Mouse (Mus musculus): ENCODE results near the gene Chrm5. TPM values are rescaled to one million over a fixed set of nuclear protein-coding genes. Genes with fewer than 3 reads are reported as not detected.
A peak's percentile ranks its signal among the peaks of the same experiment; 100 is the strongest.
"Not testable (repeated sequence)": the region's sequence is repeated elsewhere in the genome, so short reads cannot be mapped to it uniquely, and the experiment has no call there.

Chrm5 gene
- polyA plus RNA-seq, 1 experiment from 2014 or later = not detected

- Histone ChIP-seq H3K27me3 (ENCODE audit: control insufficient read depth, insufficient read depth, low read length) (no peaks in the 10 kb centered on the region), H3K9me3 (ENCODE audit: control insufficient read depth, low read length) (no peaks in the 10 kb centered on the region; the same call in 1 of the 2 replicates), H3K4me2 (ENCODE audit: low read length) (peak within 1 kb of the TSS; percentile 81), H3K4me1 (ENCODE audit: control insufficient read depth in 2 of 2, insufficient read depth in 2 of 2, low read length in 2 of 2) (peaks cover 0 to 13% of the 10 kb centered on the region in 2 experiments; a peak in 2 of 4 replicates), H3K36me3 (ENCODE audit: control insufficient read depth, insufficient read depth, low read length) (peaks cover 3% of the 10 kb centered on the region), H3K27ac (replicated peaks in 1 of 2; ENCODE audit: control insufficient read depth in 1 of 2, insufficient read depth in 1 of 2, low read depth in 2 of 2, low read length in 2 of 2) (peak within 1 kb of the TSS; percentile 85 to 91), H3K9ac (ENCODE audit: low read length) (peak within 1 kb of the TSS; percentile 89), H3K4me3 (ENCODE audit: control insufficient read depth in 1 of 2, insufficient read depth in 1 of 2, low read depth in 1 of 2, low read length in 2 of 2) (peak within 1 kb of the TSS; percentile 64 to 98)
- ATAC-seq (ENCODE audit: insufficient number of reproducible peaks, insufficient read depth, low FRiP score, low read depth) = peak; percentile 91
- WGBS = under 1% methylated on average over 49 of the region's 49 CpGs
These were observed 25.6 kb downstream of the Chrm5 start, which contains the start of gene Emc7 for GRCm38 (mm10) chr2:112454862-112455564. Emc7 (plus strand) TSS chr2:112454997.

DNA sequence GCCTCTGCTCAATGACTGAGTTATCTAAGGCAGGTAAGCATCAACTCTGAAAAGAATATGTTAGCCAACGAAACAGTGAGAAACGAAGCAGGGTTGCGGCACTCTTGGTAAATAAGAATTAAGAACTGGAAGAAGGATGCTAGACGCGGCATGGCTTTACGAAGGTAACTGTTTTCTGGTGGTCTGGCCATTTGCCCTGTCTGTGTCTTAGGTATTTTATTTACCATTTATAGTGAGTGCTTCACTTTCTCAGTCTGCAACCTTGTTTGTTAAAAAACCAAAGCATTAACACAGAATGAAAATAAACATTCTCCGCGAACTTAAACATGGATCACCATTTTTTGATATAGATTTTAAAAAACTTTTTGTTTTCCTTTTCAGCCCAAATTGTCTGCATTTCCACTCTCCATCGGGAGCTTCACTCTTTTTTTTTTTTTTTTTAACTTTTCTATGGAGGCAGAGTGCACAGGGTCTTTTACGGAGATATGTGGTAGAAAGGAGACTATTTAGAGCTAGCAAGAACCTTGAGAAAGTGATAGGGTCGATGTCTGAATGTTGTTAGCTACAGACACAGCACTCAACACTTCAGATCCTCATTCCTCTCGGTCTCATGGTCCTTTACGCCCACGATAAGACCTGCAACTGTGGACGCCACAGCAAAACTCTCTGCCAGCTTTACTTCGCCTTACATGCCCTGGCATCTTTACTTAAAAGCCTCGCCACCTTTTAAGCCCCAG, 26.3 kb downstream of the Chrm5 start:
- peak; percentile 54; the same call in 1 of the 2 replicates for ATAC-seq (ENCODE audit: insufficient number of reproducible peaks, insufficient read depth, low FRiP score, low read depth)
- H3K27me3 ChIP-seq (ENCODE audit: control insufficient read depth, insufficient read depth, low read length) = no peaks in the 10 kb centered on the region
- H3K4me3 ChIP-seq (ENCODE audit: control insufficient read depth in 1 of 2, insufficient read depth in 1 of 2, low read depth in 1 of 2, low read length in 2 of 2) = peak overlapping the region; percentile 64 to 98
- peak overlapping the region; percentile 79 for H3K4me2 ChIP-seq (ENCODE audit: low read length)
- no peaks in the 10 kb centered on the region for H3K9me3 ChIP-seq (ENCODE audit: control insufficient read depth, low read length)
- 28% methylated on average over 17 of the region's 17 CpGs for WGBS
- H3K36me3 ChIP-seq (ENCODE audit: control insufficient read depth, insufficient read depth, low read length) = no peaks in the 10 kb centered on the region
- H3K27ac ChIP-seq (replicated peaks in 1 of 2; ENCODE audit: control insufficient read depth in 1 of 2, insufficient read depth in 1 of 2, low read depth in 2 of 2, low read length in 2 of 2) = peak overlapping the region; percentile 85 to 91
- H3K4me1 ChIP-seq (ENCODE audit: control insufficient read depth in 2 of 2, insufficient read depth in 2 of 2, low read length in 2 of 2) = peaks cover 0 to 13% of the 10 kb centered on the region in 2 experiments; a peak in 2 of 4 replicates
- peak overlapping the region; percentile 89 for H3K9ac ChIP-seq (ENCODE audit: low read length)

GRCm38 (mm10) chr2:112452513-112452912, 28.1 kb downstream of the Chrm5 start:
- not testable (repeated sequence) for H3K27me3 ChIP-seq (ENCODE audit: control insufficient read depth, insufficient read depth, low read length); H3K27ac ChIP-seq (replicated peaks in 1 of 2; ENCODE audit: control insufficient read depth in 1 of 2, insufficient read depth in 1 of 2, low read depth in 2 of 2, low read length in 2 of 2); H3K36me3 ChIP-seq (ENCODE audit: control insufficient read depth, insufficient read depth, low read length); H3K9ac ChIP-seq (ENCODE audit: low read length); H3K4me2 ChIP-seq (ENCODE audit: low read length); H3K9me3 ChIP-seq (ENCODE audit: control insufficient read depth, low read length); ATAC-seq (ENCODE audit: insufficient number of reproducible peaks, insufficient read depth, low FRiP score, low read depth); H3K4me3 ChIP-seq (ENCODE audit: control insufficient read depth in 1 of 2, insufficient read depth in 1 of 2, low read depth in 1 of 2, low read length in 2 of 2)
- H3K4me1 ChIP-seq (ENCODE audit: control insufficient read depth in 2 of 2, insufficient read depth in 2 of 2, low read length in 2 of 2) = peaks cover 0 to 13% of the 10 kb centered on the region in 2 experiments; a peak in 2 of 4 replicates

GRCm38 (mm10) chr2:112449597-112450296, 30.8 kb downstream of the Chrm5 start:
- no peak overlapping the region for H3K4me3 ChIP-seq (ENCODE audit: control insufficient read depth in 1 of 2, insufficient read depth in 1 of 2, low read depth in 1 of 2, low read length in 2 of 2)
- H3K27ac ChIP-seq (replicated peaks in 1 of 2; ENCODE audit: control insufficient read depth in 1 of 2, insufficient read depth in 1 of 2, low read depth in 2 of 2, low read length in 2 of 2) = no peak overlapping the region
- no peak overlapping the region for H3K9ac ChIP-seq (ENCODE audit: low read length)
- peaks cover 0 to 3% of the 10 kb centered on the region in 2 experiments; a peak in 1 of 4 replicates for H3K4me1 ChIP-seq (ENCODE audit: control insufficient read depth in 2 of 2, insufficient read depth in 2 of 2, low read length in 2 of 2)
- no peaks in the 10 kb centered on the region for H3K27me3 ChIP-seq (ENCODE audit: control insufficient read depth, insufficient read depth, low read length)
- ATAC-seq (ENCODE audit: insufficient number of reproducible peaks, insufficient read depth, low FRiP score, low read depth) = no peak
- H3K9me3 ChIP-seq (ENCODE audit: control insufficient read depth, low read length) = no peaks in the 10 kb centered on the region
- WGBS = 23% methylated on average over 4 of the region's 4 CpGs
- H3K4me2 ChIP-seq (ENCODE audit: low read length) = no peak overlapping the region
- H3K36me3 ChIP-seq (ENCODE audit: control insufficient read depth, insufficient read depth, low read length) = no peaks in the 10 kb centered on the region

- no peak overlapping the region for H3K4me2 ChIP-seq (ENCODE audit: low read length)
- H3K9me3 ChIP-seq (ENCODE audit: control insufficient read depth, low read length) = no peaks in the 10 kb centered on the region
- ATAC-seq (ENCODE audit: insufficient number of reproducible peaks, insufficient read depth, low FRiP score, low read depth) = no peak
- no peak overlapping the region for H3K4me3 ChIP-seq (ENCODE audit: control insufficient read depth in 1 of 2, insufficient read depth in 1 of 2, low read depth in 1 of 2, low read length in 2 of 2)
- no peaks in the 10 kb centered on the region for H3K4me1 ChIP-seq (ENCODE audit: control insufficient read depth in 2 of 2, insufficient read depth in 2 of 2, low read length in 2 of 2)
- H3K36me3 ChIP-seq (ENCODE audit: control insufficient read depth, insufficient read depth, low read length) = no peaks in the 10 kb centered on the region
- H3K27ac ChIP-seq (replicated peaks in 1 of 2; ENCODE audit: control insufficient read depth in 1 of 2, insufficient read depth in 1 of 2, low read depth in 2 of 2, low read length in 2 of 2) = no peak overlapping the region
- H3K9ac ChIP-seq (ENCODE audit: low read length) = no peak overlapping the region
- no peaks in the 10 kb centered on the region for H3K27me3 ChIP-seq (ENCODE audit: control insufficient read depth, insufficient read depth, low read length)
These were observed 32.0 kb downstream of the Chrm5 start for GRCm38 (mm10) chr2:112448510-112449059.

DNA sequence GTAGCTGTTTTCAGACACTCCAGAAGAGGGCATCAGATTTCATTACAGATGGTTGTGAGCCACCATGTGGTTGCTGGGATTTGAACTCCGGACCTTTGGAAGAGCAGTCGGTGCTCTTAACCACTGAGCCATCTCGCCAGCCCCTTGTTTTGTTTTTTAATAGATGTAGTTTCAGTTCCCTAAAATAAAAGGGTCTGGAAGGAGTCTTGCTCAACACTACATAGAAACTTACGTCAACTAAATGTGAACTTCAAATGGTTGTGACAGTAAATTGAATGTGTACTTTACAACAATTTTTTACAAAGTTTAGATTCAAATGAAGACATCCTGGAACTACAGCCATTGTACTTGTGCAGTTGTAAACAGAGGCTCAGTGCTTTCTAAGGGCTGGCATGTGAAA, 32.5 kb downstream of the Chrm5 start:
- ATAC-seq (ENCODE audit: insufficient number of reproducible peaks, insufficient read depth, low FRiP score, low read depth); H3K4me3 ChIP-seq (ENCODE audit: control insufficient read depth in 1 of 2, insufficient read depth in 1 of 2, low read depth in 1 of 2, low read length in 2 of 2): not testable (repeated sequence)
- 69% methylated on average over 4 of the region's 4 CpGs for WGBS

DNA sequence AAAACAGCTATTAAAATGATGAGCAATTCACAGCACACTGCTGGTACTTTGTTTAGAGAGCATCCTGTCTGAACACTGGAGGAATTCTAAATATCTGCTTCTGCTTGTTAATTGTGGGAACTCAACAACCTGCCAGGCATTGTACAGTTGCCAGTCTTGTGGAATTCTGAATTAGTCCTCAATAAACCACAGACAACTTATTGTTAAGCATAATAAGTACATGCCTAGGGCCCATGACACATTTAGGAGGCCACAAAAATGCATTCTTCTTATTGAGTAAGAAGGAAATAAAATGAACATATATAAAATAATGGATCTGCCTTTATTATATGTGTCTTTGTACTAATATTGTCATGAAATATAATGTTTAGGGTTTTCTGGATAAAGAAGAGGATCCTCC, 35.1 kb downstream of the Chrm5 start:
- Histone ChIP-seq H3K36me3 (ENCODE audit: control insufficient read depth, insufficient read depth, low read length) (no peaks in the 10 kb centered on the region), H3K4me1 (ENCODE audit: control insufficient read depth in 2 of 2, insufficient read depth in 2 of 2, low read length in 2 of 2) (no peaks in the 10 kb centered on the region), H3K9me3 (ENCODE audit: control insufficient read depth, low read length) (no peaks in the 10 kb centered on the region), H3K27ac (replicated peaks in 1 of 2; ENCODE audit: control insufficient read depth in 1 of 2, insufficient read depth in 1 of 2, low read depth in 2 of 2, low read length in 2 of 2) (no peak overlapping the region), H3K4me2 (ENCODE audit: low read length) (no peak overlapping the region), H3K4me3 (ENCODE audit: control insufficient read depth in 1 of 2, insufficient read depth in 1 of 2, low read depth in 1 of 2, low read length in 2 of 2) (no peak overlapping the region), H3K27me3 (ENCODE audit: control insufficient read depth, insufficient read depth, low read length) (no peaks in the 10 kb centered on the region), H3K9ac (ENCODE audit: low read length) (no peak overlapping the region)
- ATAC-seq (ENCODE audit: insufficient number of reproducible peaks, insufficient read depth, low FRiP score, low read depth) = no peak

More for the DNA sequence above, 32.5 kb downstream of the Chrm5 start:
- H3K9me3 ChIP-seq (ENCODE audit: control insufficient read depth, low read length); H3K9ac ChIP-seq (ENCODE audit: low read length); H3K27ac ChIP-seq (replicated peaks in 1 of 2; ENCODE audit: control insufficient read depth in 1 of 2, insufficient read depth in 1 of 2, low read depth in 2 of 2, low read length in 2 of 2); H3K36me3 ChIP-seq (ENCODE audit: control insufficient read depth, insufficient read depth, low read length); H3K4me2 ChIP-seq (ENCODE audit: low read length); H3K27me3 ChIP-seq (ENCODE audit: control insufficient read depth, insufficient read depth, low read length); H3K4me1 ChIP-seq (ENCODE audit: control insufficient read depth in 2 of 2, insufficient read depth in 2 of 2, low read length in 2 of 2): not testable (repeated sequence)
